Mouse (Mus musculus) monocyte, adult 59 days (primary cell): ENCODE measurements around the gene Rnf24. TPM values are rescaled to one million over a fixed set of nuclear protein-coding genes. Genes with fewer than 3 reads are reported as not detected.

ENCODE experiments used
- total RNA-seq, 2 experiments: library from RNA; stranded (reverse); gene quantifications; one replicate each; pipeline ENCODE4 v1.2.4; 2023

Rnf24 gene
- total RNA-seq, result 1 to 10 TPM; 1.8 to 1.9 TPM

GRCm38 (mm10) chr2:131352747-131353563, at the start of gene Rnf24:
TSS of gene Rnf24 (minus strand) at chr2:131352892.

GRCm38 (mm10) chr2:131262213-131262672, 90.4 kb downstream of the Rnf24 start, which contains the start of gene Pank2:
TSS of gene Pank2 (plus strand) at chr2:131262495.

Other genes with a start within 250 kb of the Rnf24 start
- gene Hspa12b, start 225.6 kb downstream of the Rnf24 start, total RNA-seq, result not detected
- not detected for gene Gm11037, start 219.4 kb downstream of the Rnf24 start, total RNA-seq
- gene 1700037H04Rik, start 192.8 kb downstream of the Rnf24 start, total RNA-seq, result 10 to 100 TPM; 17.3 to 20.7 TPM
- 10 to 100 TPM; 37.3 to 38.9 TPM for gene Cenpb, start 172.8 kb downstream of the Rnf24 start, total RNA-seq
- 1 to 10 TPM; 3.6 to 3.9 TPM for gene Cdc25b, start 165.9 kb downstream of the Rnf24 start, total RNA-seq
- gene Spef1, start 165.6 kb downstream of the Rnf24 start, total RNA-seq, result 1 to 10 TPM; 1.7 to 2.6 TPM
- 10 to 100 TPM; 14.5 to 14.8 TPM for gene Ap5s1, start 145.8 kb downstream of the Rnf24 start, total RNA-seq
- 10 to 100 TPM; 24.0 to 29.8 TPM for gene Mavs, start 118.8 kb downstream of the Rnf24 start, total RNA-seq
- 10 to 100 TPM; 51.2 to 53.6 TPM for gene Pank2, start 90.4 kb downstream of the Rnf24 start, total RNA-seq
- 10 to 100 TPM; 40.3 to 45.1 TPM for gene Smox, start 138.6 kb upstream of the Rnf24 start, total RNA-seq
- not detected for gene Adra1d, start 209.4 kb upstream of the Rnf24 start, total RNA-seq